Mouse (Mus musculus) frontal cortex, postnatal 14 days (tissue): ENCODE measurements at regions not wholly inside any gene's neighbourhood (a gene's known extent, or its start where the extent isn't known, plus 50 kb on each side); places are given as distances from the start of the nearest gene placed in this dataset.

Source experiments
- DNase-seq, 2 experiments: peaks; one replicate each; pipeline ENCODE4 v3.0.0; 2022; ENCODE audit warnings: low spot score in 2 of 2

DNA sequence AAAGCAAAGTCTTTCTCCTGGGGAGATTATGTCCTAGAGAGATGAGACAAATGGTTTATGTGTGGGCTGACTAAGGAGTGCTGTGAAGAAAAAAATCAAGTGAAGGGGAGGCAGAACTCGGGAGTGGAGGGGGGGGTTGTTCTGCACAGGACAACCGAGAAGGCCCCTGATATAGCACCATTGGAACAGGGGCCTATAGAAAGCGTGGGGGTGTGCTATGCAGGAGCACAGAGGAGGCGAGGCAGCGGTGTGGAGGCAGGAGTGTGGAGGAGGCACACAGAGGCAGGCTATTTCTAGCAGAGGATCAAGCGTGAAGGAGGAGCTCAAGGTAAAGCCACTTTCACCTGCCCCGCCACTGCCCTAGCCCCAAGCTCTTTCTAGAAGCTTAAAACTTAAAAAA is 88.0 kb upstream of the Dapk1 start:
- no peak for DNase-seq

DNA sequence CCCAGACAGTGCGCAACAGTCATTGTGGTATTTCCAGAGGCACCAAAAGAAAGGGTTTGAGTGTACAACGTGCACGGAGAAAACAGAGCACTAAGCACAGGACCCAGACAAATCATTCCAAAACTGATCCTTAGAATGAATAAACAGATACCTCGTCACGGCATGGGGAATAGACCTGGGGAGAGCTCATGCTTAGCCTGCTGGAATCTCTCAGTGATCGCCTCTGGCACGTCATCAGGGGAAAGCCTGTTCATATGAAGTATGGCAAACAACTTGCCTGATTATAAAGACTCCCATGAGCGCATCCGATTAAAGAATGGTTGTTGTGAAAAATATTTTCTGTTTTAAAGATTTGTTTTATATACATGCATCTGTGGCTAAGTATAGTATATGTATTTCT is 86.9 kb upstream of the Dapk1 start:
- no peak for DNase-seq

GRCm38 (mm10) chr13:60518010-60518409 is 83.7 kb upstream of the Dapk1 start:
- no peak for DNase-seq

DNA sequence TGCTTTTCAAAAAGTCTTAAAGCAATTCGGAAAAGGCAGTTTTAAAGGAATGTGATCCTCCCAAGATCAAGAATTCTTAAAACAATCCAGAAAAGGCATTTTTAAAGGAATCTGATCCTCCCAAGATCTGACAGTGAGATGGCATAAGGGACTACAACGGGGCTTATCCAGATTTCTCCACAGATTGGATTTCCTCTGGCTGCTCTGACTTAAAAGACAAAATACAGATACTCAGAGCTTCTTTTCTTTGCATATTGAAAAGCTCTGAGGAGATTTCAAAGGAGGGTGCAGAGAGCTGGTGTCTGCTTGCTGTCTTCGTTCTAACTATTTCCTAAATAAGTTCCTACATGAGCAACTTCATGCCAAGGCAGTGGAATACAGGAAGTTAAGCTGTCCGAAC is 82.0 kb upstream of the Dapk1 start:
- no peak for DNase-seq

GRCm38 (mm10) chr13:60522719-60523450 is 78.9 kb upstream of the Dapk1 start:
- peak; percentile 10 to 31 for DNase-seq

GRCm38 (mm10) chr13:60527806-60528205 is 73.9 kb upstream of the Dapk1 start:
- DNase-seq: no peak

DNA sequence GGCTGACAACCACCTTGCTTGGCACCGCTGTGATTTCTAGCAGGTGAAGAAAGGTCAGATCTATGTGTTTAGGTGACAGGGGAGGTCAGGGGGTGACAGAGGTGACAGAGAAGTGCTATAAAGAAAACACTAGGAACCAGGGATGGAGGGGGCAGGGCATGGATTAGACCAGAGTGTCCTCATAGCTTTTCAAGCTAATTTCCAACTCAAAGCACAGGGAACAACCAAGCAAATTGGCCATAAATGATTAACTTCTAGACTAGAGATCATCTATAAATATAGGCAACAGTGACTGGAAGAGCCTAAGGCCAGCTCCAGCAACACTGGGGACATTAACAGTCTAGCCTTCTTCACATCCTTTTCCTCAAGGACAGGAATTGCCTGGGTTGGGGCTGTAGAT is 72.9 kb upstream of the Dapk1 start:
- no peak for DNase-seq

DNA sequence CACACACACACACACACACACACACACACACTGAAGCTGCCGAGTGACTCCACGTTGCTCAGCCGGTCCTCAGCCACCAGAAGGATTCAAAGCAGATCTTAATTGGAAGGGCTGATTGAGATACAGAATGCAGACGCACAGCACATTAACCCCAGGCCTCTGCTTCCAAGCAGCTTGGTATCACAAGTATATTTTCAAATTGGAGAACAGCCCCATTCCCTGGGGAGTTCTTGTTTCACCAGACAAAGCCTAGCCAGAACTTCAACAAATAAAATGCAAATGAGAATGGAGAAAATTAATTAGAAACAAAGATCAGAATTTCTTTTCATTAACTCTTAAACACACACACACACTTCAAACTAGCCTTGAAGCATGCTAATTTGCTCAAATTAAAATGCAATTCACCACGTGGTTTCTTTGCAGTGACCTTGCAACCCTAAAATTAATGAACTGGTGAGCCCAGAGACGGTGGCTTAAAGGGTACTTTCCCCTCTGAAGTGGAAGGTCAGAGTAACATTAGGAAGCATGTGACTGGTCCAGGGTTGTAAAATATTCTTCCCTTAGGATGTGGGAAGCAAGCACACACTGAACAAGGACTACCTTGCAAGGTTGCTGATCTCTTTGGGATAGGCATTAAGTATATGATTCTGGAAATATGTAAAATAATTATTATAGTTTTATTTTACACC is 72.2 kb upstream of the Dapk1 start:
- DNase-seq: no peak

DNA sequence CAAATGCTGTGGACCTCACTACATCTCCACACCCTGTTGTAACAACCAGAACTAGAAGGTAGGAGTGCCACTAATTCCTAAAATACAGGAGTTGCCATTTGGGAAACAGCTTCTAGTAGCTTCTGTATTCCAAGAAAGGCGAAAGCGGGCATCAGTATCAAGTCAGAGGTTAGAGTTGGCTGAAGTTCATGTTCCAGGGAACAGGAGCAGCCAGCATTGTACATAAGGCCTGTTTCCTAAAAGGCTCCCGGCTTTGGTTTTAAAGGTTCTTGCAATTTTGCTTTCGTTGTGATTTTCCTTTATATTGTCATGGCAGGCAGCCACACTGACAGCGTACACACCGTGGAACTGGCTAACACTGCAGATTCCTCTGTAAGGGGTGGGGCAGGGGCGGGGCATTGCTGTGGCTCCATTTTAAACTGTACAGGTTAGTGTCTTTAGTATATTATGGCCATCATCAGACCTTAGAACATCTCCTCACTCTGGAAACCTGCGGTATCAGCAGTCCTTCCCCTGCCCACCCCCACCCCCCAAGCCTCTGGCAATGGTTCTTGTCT is 67.8 kb upstream of the Dapk1 start:
- no peak for DNase-seq

- DNase-seq: no peak
These were observed 67.2 kb upstream of the Dapk1 start for GRCm38 (mm10) chr13:60534501-60534900.

DNA sequence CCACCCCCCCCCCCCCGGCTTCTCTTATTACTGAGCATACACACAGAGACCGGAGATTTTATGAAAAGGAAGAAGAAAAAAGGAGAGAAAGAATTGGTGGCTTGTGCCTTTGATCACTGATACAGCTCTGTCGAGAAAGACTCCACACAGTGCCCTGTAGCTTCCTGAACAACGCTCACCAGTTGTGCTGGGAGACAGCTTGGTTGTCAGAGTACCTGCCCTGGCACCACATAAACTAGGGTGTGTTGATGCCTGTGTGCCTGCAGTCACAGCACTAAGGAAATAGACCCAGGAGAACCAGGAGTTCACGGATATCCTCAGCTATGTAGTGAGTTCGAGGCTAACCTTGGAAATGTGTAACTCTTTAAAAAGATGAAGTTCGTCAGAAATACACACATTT is 66.7 kb upstream of the Dapk1 start:
- no peak for DNase-seq

GRCm38 (mm10) chr13:60536725-60537124 is 65.0 kb upstream of the Dapk1 start:
- no peak for DNase-seq

DNA sequence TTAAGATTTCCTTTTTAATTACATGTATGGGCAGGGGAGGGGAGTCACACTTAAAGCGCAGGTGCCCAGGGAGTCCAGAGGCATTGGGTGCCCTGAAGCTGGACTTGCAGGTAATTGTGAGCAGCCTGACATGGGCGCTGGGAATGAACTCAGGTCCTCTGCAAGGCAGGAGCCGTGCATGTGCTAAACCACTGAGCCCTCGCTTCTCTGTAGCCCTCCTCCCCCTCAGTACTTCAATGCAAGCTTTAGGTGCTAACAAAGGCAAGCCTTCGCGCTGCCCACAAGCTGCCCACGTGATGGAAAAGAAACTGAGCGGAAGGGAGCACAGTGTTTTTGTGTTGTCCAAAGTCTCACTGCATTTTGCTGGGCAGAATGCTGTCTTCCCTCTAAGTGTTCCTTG is 63.6 kb upstream of the Dapk1 start:
- no peak for DNase-seq

GRCm38 (mm10) chr13:60541165-60541564 is 60.6 kb upstream of the Dapk1 start:
- no peak for DNase-seq

DNA sequence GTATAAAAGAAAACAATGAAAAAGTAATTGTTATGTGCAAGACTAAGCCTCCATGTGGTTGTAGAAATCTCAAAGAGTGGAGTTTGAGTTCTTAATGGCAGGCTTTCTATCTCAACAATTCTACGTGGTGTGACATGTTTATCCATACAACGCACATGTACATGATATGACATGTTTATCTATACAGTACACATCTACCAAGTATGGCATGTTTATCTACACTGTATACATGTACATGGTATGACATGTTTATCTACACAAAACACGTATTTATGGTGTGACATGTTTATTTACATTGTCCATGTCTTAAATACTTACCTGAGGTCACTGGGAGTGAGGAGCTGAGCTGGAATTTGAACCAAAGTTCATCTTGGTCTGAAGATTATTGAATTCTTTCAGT is 57.4 kb upstream of the Dapk1 start:
- no peak for DNase-seq

DNA sequence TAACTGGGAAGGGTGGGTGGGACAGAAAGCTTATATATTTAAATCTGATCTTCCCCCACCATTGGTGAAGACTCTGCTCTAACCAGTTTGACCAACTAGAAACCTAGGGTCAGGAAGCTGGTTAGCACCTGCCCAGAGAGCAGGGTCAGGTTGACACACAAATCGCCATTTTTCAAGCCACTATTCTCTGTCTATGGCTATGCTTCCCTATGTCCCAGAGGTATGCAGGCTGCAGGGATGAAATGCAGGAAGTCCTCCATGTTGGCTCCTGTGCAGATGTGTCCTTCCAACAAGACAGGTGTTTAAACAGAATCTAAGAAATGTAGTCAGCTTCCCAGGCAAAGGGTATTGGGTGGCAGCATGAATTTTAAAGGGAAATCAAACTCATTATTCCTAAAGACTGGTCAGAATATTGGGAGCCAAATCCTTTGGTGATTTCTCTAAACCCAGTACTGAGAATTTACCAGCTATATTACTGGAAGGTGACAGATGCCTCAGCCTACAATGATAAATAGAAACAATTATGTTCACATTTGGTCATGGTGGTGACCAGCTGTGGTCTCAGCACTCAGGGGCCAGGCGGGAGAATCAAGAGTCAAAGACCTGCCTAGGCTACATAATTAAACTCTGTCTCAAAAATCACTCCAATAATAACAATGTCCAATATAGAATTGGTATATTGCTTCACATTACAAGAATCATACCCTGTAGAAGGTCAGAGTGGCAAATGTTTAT is 55.6 kb upstream of the Dapk1 start:
- no peak for DNase-seq
